Mouse (Mus musculus) naive thymus-derived CD4-positive, alpha-beta T cell, adult 5 months (primary cell): ENCODE measurements around the gene Snai3. TPM values are rescaled to one million over a fixed set of nuclear protein-coding genes. Genes with fewer than 3 reads are reported as not detected.

Experiments
- polyA plus RNA-seq: library from polyadenylated mRNA; unstranded; fragments of 100-300 nt; shearing (Covaris generic); gene quantifications from one replicate; pipeline ENCODE4 v1.2.1, GENCODE M21; 2017

Gene Snai3
- 2.1 TPM for polyA plus RNA-seq

GRCm38 (mm10) chr8:122460524-122461472, at the start of gene Snai3:
Gene Snai3 (minus strand): TSS chr8:122460733.

GRCm38 (mm10) chr8:122475580-122476320, 15.2 kb upstream of the Snai3 start, which contains the start of the genes Rnf166 and Ctu2:
Gene Rnf166 (minus strand): TSS chr8:122476064.
Gene Ctu2 (plus strand): TSS chr8:122476143.

GRCm38 (mm10) chr8:122443262-122444006, 17.1 kb downstream of the Snai3 start, which contains the start of gene Mvd:
Gene Mvd (minus strand): TSS chr8:122443422.

GRCm38 (mm10) chr8:122432443-122433268, 27.9 kb downstream of the Snai3 start, which contains the start of gene Cyba:
Gene Cyba (minus strand): TSS chr8:122432930.

GRCm38 (mm10) chr8:122421376-122422070, 39.0 kb downstream of the Snai3 start, which contains the start of gene Il17c:
Gene Il17c (plus strand): TSS chr8:122422020.

Other genes starting within 250 kb of the Snai3 start
- gene Zfpm1, start 178.6 kb downstream of the Snai3 start, polyA plus RNA-seq = 31.8 TPM
- not detected for gene Trhr2, start 100.0 kb downstream of the Snai3 start, polyA plus RNA-seq
- 61.1 TPM for gene Zc3h18, start 84.1 kb downstream of the Snai3 start, polyA plus RNA-seq
- gene Il17c, start 38.7 kb downstream of the Snai3 start, polyA plus RNA-seq = not detected
- gene Cyba, start 27.8 kb downstream of the Snai3 start, polyA plus RNA-seq = 326 TPM
- 10.9 TPM for gene Mvd, start 17.3 kb downstream of the Snai3 start, polyA plus RNA-seq
- gene Rnf166, start 15.3 kb upstream of the Snai3 start, polyA plus RNA-seq = 159 TPM
- 64.6 TPM for gene Ctu2, start 15.4 kb upstream of the Snai3 start, polyA plus RNA-seq
- 24.9 TPM for gene Piezo1, start 90.6 kb upstream of the Snai3 start, polyA plus RNA-seq
- gene Cdt1, start 107.3 kb upstream of the Snai3 start, polyA plus RNA-seq = 84.7 TPM
- gene Aprt, start 116.2 kb upstream of the Snai3 start, polyA plus RNA-seq = 129 TPM
- 8.7 TPM for gene Galns, start 150.7 kb upstream of the Snai3 start, polyA plus RNA-seq
- gene Trappc2l, start 150.9 kb upstream of the Snai3 start, polyA plus RNA-seq = 34.3 TPM
- not detected for gene Pabpn1l, start 162.0 kb upstream of the Snai3 start, polyA plus RNA-seq
- not detected for gene Cbfa2t3, start 238.4 kb upstream of the Snai3 start, polyA plus RNA-seq